Mouse (Mus musculus) thymus, adult 2 months (tissue): Measurements from ENCODE around the gene Nhlrc4.

Experiments
- CTCF ChIP-seq: fragments of 200-500 bp; IDR thresholded peaks from 2 replicates; pipeline ENCODE4 v1.5.1; 2012; ENCODE audit warnings: mild to moderate bottlenecking, control low read depth, low read length, moderate library complexity, borderline replicate concordance; ENCODE audit not compliant: control insufficient read depth, poor library complexity, insufficient read depth; ENCODE audit errors: extremely low read depth
- POLR2A ChIP-seq: fragments of 200-500 bp; IDR thresholded peaks from 2 replicates; pipeline ENCODE4 v1.6.1; 2012; ENCODE audit warnings: mild to moderate bottlenecking, low read length, control low read depth, moderate library complexity; ENCODE audit not compliant: control insufficient read depth, poor library complexity, insufficient read depth; ENCODE audit errors: extremely low read depth

GRCm38 (mm10) chr17:25951803-25952623 is 7.3 kb upstream of the Nhlrc4 start, which contains the start of gene A930017K11Rik:
- TF ChIP-seq CTCF: no peak
- TF ChIP-seq POLR2A: no peak
